Mouse (Mus musculus): ENCODE data around the gene Phf13. TPM values are rescaled to one million over a fixed set of nuclear protein-coding genes. Genes with fewer than 3 reads are reported as not detected.
A peak's percentile ranks its signal among the peaks of the same experiment; 100 is the strongest.
"Not testable (repeated sequence)": the region's sequence is repeated elsewhere in the genome, so short reads cannot be mapped to it uniquely, and the experiment has no call there.

The Phf13 gene
- polyA plus RNA-seq (2017; shearing (Covaris generic)): 1 to 10 TPM; 1.8 to 5.0 TPM

DNA sequence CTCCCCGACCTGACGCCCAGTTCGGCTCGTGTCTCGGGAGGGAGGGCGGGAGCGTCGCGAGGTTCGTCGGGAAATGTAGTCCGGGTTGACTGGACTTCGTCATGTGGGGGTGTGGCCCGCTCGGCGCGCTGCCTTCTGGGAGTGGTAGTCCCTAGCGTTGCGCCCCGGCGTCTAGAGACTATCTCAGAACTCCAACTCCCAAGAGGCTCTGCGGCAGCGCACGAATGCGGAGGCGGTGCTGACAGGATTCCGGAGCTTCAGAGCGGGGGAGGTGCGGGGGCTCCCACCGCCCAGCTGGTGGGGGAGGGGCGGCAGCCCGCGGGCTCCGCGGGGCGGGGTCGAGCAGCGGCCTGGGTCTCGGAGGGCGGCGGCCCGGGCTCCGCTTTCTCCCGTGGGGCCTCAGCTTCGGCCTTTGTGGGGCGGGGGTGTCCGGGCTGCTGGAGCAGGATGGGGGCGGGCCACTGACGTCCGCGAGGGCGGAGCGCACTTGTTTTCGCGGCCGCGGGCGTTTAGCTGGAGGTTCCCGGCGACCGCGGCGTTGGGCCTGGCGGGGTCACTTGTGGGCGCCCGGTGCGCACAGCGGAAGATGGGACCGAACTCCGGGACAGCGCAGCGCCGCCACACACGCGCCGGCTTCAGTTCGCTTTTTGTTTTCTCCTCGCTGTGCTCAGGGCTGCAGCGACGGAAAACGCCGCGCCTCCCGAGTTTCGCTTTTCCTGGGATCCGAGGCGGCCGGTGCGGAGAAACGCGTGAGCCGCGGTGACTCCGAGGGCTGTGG is at the start of gene Phf13:
Phf13 (minus strand) TSS at position 86 of the 778 bp plus-strand sequence.
- ATAC-seq: peak; percentile 93

DNA sequence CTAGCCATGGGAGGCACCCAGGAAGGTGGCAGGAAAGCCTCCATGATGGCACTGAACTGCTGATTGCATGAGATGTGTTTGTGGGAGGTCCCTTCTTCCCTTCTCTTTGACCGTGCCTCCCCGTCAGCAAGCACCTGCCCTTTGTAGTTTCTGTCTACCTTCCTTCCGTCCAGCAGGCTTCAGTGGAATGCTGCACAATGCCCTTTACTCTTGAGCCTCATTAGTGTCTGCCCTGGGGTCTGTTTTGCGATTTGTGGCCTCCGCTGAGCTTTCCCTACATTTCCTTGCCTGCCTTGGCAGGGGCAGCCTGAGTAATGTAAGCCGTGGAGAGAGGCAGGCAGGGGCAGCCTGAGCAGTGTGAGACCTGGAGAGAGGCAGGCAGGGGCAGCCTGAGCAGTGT is 48.6 kb upstream of the Phf13 start:
- ATAC-seq: no peak

DNA sequence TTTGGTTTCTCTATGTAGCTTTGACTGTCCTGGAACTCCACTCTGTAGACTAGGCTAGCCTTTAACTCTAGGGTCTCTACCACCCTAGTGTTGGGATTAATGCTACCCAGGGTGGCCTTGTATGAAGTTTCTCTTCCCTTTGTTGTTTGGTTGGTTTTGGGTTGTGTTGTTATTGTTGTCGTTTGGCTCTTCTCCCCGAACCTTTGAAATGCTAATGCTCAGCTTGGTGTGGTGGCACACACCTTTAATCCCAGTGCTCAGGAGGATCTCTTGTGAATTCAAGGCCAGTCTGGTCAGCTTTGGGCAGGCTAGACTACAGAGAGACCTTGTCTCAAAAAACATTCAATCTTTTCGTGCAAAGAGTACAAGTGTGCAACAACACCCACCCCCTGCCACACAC is 47.1 kb upstream of the Phf13 start:
- ATAC-seq: no peak

DNA sequence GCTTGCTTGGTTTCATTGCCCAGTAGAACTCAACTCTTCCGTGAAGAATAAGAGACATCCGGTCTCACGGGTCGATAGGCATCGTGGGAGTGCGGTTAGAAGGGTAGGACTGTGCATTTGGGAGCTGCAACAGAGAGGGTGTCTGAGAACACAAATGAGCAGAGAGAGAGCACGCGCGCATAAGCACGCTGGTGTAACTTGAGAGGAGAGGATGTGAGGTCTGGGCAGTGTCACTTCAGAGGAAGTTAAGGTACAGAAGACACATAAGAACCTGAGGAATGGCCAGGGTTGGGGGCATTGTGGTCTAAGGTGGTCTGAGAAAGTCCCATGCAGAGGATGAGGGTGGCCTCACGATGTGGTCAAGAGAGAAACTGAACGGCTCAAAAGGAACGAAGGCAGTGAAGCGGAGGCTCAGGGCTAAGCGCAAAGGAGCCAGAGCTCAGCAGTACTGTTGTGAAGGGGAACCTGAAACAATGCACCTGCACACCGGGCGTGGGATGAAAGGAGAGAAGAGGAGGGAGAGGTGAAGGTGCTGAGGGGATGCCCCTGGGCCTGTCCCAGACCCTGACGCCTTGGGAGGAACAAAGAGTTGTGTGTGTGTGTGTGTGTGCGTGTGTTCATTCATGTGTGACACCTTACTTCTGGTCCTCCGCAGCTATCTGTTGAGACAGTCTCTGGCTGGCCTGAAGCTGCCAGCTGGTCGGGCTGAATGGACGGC is 46.0 kb upstream of the Phf13 start:
- ATAC-seq: no peak

DNA sequence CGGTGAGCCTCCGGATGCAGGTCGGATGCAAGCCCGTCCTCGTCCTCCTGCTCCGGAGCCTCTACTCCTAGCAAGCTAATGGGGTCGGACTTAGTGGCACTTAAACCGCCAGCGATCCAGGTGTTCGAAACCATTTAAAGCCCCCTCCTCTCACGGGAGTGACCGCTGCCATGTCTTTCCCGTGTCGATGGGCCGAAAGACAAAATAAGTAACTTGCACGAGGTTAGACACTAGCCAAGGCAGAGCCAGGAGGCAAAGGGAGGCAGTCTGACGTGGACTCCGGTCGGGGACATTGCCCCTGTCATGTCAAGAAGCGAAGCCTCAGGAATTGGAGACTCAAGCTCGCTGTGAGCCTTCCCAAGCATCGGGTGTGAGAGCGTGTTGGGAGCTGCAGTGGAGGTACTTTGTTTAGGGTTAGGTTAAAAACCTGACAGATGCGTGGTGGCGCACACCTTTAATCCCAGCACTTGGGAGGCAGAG is 43.8 kb upstream of the Phf13 start:
- ATAC-seq: no peak

DNA sequence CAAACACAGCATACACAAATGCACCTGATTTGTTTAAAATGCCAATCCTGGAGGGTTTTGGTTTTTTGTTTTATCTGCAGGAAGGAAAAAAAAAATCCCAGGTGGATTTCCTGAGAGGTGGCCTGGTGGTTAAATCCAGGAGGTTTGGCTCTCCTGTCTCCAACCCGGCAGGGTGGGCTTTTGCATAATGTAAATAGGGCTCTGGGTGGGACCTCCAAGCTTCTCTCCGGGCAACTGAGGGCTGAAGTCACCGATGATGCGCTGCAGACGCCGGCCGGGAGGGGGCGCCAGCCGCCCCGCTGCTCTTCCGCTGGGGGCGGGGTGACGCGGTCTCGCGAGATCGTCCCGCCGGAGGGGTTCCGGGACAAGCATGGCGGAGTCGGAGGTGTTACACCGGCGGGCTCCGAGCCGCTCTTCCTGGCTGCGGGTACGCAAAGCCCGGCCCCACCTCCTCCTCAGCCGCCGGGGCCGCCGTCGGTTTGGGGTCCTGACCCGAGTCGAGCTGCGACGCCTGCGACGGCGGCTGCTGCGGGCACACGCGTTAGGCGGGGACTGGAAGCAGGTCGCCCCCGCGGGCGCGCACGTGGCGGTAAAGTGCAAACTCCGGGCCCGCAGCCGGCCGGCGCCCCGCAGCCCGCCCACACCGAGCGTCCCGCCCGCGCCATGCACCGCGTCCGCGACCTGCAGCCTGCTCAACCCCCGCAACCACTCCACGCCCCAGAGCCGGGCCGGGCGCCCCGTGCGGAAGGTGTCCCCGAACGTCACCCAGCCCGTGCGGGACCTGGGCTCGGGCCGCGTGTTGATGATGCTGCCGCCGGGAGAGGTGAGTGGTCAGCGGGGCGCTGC is 43.1 kb upstream of the Phf13 start, which contains the start of gene Nol9:
Nol9 (plus strand) TSS at position 337 of the 846 bp plus-strand sequence.
- peak; percentile 95 for ATAC-seq

DNA sequence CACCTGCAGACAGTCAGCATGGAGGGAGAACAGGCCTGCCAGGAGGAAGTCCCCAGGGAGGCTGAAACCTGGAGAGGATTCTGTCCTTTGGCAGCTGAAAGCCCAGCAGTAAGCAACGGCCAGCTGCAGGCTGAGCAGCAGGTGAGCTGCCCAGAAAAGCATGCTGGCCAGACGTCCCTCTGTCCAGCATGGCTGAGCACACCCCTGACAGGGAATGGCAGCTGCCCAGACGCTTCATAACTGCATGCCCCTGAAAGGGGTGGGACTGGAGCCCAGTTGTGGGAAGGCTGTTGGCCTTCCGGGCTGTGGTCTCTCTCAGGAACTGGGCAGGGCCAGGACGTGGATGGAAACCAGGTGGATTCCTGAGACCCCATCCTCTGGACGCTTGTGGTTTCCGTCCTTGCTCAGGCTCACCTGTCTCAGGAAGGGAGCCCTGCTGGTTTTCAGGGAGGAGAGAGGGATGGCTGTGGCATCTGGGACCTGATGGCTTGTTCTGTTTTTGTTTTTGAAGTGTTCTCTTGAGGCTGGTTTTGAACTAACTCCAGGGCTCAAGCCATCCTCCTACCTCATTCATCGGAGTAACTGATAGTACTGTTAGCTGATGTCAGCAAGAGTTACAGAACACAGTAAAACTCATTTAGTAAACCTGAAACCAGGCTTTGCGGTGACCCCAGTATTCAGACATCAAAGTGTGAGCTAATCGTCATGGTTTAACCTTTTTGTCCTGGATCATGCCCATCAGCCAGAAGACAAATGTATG is 42.3 kb upstream of the Phf13 start, which contains the start of gene Tas1r1:
Tas1r1 (minus strand) TSS at position 344 of the 760 bp plus-strand sequence.
- peak; percentile 12 for ATAC-seq

DNA sequence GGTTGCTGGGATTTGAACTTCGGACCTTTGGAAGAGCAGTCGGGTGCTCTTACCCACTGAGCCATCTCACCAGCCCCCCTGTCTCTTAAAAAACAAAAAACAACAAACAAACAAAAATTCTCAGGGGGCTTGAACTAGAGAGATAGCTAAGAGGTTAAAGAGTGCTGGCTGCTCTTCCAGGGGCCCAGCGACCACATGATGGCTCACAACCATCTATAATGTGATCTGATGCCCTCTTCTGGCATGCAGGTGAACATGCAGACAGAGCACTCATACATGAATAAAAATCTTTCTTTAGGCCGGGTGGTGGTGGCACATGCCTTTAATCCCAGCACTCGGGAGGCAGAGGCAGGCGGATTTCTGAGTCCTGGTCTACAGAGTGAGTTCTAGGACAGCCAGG is 40.4 kb upstream of the Phf13 start:
- ATAC-seq: not testable (repeated sequence)

DNA sequence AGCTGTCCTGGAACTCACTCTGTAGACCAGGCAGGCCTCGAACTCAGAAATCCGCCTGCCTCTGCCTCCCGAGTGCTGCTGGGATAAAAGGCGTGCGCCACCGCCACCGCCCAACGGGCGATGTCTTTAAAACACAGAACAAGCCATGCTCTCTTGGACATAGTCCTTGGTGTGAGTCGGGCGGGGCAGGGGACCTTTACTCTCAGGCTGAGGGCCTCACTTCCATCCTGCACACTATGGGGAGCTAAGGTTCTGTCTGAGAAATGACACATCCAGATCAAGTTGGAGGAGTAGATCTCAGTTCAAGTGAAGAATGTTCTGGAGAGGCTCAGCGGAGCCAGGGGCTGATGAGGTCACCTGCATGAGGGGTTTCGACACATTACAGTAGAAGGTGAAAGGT is 36.9 kb upstream of the Phf13 start:
- no peak for ATAC-seq

DNA sequence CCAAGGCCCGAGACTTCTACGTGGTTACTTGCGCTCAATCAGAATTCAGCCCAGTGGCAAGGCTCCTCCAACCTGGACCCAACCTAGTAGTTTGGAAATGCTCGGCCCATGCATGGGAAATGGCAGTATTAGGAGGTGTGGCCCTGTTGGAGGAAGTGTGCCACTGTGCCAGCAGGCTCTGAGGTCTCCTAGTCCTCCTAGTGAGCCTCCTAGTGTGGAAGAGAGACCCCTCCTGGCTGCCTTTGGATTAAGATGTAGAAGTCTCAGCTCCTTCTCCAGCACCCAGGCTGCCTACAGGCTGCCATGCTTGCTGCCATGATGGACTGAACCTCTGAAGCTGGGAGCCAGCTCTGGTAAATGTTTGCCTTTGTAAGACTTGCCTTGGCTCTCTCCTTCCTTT is 33.9 kb upstream of the Phf13 start:
- no peak for ATAC-seq

DNA sequence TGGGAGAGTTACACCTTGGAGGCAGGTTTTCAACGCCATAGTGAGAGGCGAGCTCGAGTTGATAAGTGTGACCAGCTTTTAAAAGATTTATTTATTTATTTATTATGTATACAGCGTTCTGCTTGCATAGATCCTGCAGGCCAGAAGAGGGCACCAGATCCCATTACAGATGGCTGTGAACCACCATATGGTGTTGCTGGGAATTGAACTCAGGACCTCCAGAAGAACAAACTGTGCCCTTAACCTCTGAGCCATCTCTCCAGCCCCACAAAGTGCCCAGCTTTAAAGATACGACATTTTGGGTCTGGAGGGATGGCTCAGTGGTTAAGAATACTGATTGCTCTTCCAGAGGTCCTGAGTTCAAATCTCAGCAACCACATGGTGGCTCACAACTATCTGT is 33.0 kb upstream of the Phf13 start:
- ATAC-seq: no peak

DNA sequence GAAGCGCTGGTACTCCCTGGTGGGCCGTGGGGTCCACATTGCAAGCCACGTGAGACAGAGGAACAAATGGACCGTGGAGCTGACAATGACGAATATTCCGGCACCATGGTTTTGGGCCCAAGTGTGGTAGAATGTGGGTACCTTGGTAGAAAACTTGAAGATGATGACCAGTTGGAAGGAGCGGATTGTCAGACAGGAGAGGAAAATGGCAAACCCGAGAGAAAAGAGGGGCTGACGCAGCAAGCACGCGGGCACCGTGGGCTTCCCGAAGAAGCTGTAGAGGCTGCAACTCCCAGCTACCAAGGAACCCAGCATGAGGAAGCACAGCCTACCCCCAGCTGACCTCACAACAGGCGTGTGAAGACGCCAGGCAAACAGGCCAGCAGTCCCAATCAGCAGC is 32.4 kb upstream of the Phf13 start:
- ATAC-seq: no peak

DNA sequence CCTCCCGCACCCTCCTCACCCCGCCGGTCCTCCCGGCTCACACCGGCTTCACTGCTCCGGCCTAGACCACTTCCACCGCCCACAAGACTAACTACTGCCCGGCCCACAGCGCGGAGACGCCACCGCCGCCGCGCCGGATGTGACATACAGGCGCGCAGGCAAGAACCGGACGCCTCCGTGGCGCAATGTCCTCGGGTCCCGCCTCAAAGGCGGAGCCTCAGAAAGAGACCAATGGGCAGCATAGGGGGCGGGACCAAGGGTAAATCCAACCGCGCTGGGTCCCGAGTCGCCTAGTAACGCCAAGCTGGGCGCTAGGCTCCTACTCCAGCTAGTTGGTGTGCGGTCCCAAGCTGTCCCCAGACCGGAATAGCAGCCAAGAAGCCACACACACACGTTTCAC is 31.5 kb upstream of the Phf13 start, which contains the start of gene Zbtb48:
Zbtb48 (minus strand) TSS at position 148 of the 400 bp plus-strand sequence.
- peak; percentile 99 for ATAC-seq

DNA sequence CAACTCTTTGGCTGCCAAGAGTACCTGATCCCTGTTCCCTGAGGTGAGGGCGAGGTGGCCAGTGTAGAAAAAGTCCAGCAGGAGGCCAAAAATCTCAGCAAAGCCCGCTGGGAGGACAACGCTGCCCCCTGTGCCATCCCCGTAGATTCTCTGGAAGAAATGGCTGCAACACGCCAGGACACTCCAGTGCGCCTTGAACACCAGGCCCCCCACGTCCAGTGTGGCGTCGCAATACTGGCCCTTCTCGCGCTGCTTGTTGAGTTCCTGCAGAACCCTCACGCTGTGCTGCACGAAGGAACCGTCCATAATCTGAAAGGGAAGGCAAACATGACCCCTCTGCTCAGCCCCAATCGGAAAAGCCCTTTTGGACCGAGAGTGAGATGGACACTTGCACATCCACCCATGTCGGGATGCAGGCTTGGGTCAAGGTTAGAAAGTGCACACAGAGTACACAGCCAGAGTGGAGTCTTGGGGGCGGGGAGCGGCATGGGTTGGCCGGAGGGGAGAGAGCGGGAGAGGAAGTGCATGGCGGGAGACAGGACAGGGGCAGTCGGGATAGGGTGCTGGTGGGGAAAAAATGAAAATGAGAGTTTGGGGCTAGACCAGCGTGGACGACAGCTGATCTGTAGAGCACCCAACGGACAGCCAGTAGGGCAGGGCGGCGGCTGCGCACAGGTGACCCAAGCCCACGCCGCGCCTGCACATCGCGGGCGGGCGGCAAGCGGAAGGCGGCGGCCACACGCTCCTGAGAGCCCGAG is 30.9 kb upstream of the Phf13 start:
- no peak for ATAC-seq

DNA sequence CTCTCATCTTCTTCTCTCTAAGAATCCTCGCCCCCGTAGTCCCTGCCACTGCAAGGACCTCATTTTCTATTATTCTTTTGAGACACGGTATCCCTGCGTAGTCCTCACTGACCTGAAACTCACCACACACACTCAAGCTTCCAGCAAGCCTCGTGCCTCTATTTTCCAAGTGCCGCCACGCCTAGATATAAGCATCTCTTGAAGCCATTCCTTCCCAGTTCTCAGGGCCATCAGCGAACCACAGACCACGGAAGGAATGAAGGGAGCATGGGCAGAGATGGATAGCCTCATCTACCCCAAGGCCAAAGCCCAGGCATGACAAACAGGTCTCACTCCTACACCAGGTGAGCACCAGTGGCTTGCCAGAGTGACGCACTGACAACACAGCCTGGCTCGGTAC is 28.5 kb upstream of the Phf13 start:
- no peak for ATAC-seq

DNA sequence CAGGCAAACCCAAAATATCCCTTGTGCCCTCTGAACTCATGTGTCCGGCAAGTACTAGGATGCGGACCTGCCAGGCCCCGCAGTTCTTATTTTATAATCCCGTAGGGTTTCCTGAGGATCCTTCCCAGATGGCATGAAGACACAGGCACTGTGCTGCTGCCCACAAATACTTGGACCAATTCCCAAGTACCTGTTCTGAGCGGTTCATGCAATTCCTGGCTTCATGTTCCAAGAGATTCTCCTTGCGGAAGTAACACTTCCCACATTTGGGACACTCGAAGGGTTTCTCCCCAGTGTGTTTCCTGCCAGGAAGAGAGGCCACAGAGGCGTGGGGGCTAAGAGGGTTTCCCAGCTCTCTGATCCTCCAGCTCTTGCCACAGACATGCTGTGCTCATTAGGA is 26.4 kb upstream of the Phf13 start:
- ATAC-seq: no peak

DNA sequence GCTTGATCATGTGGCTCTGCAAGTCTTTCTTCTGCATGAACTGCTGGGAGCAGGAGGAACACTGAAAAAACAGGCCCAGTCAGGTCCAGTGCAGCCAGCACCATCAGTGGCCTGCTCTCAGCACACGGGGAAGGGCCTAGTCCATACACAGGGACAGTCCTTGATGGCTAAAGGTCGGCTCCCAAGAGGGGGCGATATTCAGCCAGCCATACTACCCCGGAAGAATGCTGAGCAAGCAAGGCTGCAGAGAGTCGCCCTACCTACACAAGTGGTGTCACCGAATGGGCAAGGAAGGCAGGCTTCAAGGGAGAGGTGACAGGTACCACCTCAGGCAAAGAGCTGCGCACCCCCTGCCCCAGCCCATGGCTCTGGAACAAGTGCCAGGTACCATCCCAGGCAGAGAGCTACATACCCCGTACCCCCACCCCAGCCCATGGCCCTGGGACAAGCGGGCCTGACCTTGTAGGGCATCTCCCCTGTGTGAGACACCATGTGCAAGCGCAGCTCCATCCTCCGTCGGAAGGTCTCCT is 25.6 kb upstream of the Phf13 start:
- ATAC-seq: no peak

DNA sequence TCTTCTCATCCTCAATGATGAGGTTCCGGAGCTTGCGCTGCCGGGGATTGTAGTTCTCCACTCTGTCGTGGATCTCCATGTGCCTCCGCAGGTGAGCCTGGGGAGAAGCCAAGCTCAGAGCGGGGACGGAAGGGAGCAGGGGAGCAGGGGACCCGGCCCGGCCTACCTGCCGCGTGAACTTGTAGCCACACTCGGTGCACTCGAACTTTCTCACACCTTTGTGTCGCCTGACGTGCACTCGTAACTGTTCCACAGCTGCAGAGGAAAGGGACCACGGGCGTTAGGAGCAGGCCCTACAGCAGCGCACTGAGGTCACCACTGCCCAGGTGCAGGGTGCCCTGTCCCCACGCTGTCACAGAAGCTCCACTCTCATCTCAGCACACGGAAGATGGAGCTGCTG is 24.0 kb upstream of the Phf13 start:
- no peak for ATAC-seq

DNA sequence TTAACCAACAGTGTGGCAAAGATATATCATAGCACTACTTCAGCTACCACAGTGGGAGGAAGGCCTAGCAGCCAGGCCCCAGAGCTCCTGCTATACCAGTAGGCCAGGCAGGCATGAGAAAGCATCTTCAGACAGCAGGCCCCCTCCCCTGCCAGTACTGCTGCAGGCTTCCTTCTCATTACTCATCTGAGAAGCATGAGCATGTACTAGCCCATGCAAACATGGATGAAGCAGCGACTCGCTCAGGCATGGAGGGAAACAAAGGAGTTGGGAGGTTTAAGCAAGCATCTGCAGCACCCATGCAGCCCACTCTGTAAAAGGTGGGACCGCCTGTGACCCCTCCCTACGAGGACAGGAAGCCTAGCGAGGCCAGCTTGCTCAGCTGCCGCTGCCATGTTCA is 23.0 kb upstream of the Phf13 start:
- ATAC-seq: no peak

DNA sequence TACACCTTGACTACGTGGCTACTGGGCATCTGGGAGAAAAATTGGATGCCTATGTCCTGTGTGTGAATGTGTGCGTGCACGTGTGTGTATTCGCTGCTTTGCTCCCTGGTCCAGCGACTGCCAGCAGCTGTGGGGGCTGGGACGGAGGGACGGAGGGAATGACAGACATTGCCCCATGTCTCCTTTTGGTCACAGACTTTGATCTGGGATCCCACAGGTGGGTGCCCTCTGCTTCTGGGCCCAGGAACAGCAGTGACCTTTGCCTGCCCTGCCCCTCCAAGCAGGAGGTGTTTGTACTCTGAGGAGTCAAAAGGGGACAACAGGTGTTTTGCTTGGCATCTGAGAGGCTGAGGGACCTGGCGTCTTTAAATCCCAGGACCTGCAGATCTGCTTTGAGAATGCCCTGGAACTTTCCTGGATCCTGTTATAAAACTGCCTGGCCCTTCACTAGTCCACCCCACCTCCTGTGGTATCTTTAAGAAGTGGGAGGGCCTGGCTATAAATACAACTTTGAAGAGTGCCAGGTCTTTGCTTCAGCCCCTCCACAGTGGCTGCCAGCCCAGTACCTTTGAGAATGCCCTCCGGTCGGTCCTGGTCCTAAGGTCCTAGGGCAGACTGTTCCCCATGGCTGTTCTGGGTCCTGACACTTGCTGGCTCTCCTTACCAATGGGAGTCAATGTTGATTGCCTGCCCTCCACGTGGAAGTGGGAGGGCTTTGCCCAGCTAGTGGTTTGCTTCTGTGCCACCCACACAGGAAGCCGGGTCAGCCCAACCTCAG is 17.2 kb upstream of the Phf13 start:
- ATAC-seq: no peak
